Mouse (Mus musculus) cerebellum, adult 2 months (tissue): Measurements from ENCODE around the gene Atp2a3.

Source experiments
- CTCF ChIP-seq: fragments of 200-500 bp; IDR thresholded peaks from 2 replicates; pipeline ENCODE4 v1.5.1; 2011; ENCODE audit warnings: low read depth, mild to moderate bottlenecking, control low read depth, low read length, moderate library complexity, borderline replicate concordance; ENCODE audit not compliant: insufficient read depth
- POLR2A ChIP-seq: fragments of 200-500 bp; IDR thresholded peaks from 2 replicates; pipeline ENCODE4 v1.6.1; 2011; ENCODE audit warnings: low read length, control low read depth, borderline replicate concordance; ENCODE audit not compliant: insufficient read depth

DNA sequence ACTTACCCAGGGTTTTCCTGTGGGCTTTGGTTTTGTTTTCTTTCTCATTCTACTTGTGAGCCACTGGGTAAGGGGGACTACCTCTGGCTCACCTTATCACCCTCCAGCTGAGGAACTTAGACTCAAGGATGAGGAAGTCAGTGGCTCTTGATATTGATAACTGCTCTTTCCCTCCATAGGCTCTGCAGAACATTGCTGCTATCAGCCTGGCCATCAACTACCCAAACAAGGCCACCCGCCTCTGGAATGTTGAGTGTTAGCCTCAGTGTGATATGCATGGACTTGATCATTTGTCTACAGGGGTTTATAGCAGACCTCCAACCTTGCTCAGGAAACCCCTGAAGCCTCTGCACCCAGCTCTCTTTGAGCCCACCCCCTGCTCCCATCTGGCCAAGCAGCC, 36.5 kb upstream of the Atp2a3 start:
- no peak for TF ChIP-seq CTCF
- TF ChIP-seq POLR2A, result no peak
